Mouse (Mus musculus) forebrain, postnatal 0 days (tissue): ENCODE data around the gene Glt8d2. TPM values are rescaled to one million over a fixed set of nuclear protein-coding genes. Genes with fewer than 3 reads are reported as not detected.

Experiments
- ATAC-seq: fragments of 200-750 bp; cut with Nextera tagmentation; 2 replicates; pipeline ENCODE4 v1.8.0; 2017; ENCODE audit warnings: mild to moderate bottlenecking, moderate library complexity
- DNase-seq: peaks from one replicate; pipeline ENCODE4 v3.0.0-alpha.2; 2015
- H3K27ac ChIP-seq: fragments of 300-500 bp; sonication (generic); 2 replicates; pipeline ENCODE4 v1.5.1; 2014; ENCODE audit warnings: low read depth, mild to moderate bottlenecking, antibody characterized with exemption, low read length, moderate library complexity, mixed read lengths
- H3K27me3 ChIP-seq: fragments of 300-500 bp; sonication (generic); 2 replicates; pipeline ENCODE4 v1.6.1; 2014; ENCODE audit warnings: mild to moderate bottlenecking, low read length, mixed read lengths; ENCODE audit not compliant: insufficient read depth
- H3K36me3 ChIP-seq: fragments of 300-500 bp; sonication (generic); 2 replicates; pipeline ENCODE4 v1.6.1; 2014; ENCODE audit warnings: mild to moderate bottlenecking, moderate library complexity; ENCODE audit not compliant: insufficient read depth
- H3K4me1 ChIP-seq: fragments of 300-500 bp; sonication (generic); 2 replicates; pipeline ENCODE4 v1.6.1; 2014; ENCODE audit warnings: antibody characterized with exemption; ENCODE audit not compliant: insufficient read depth
- H3K4me2 ChIP-seq: fragments of 300-500 bp; sonication (generic); 2 replicates; pipeline ENCODE4 v1.6.1; 2014; ENCODE audit warnings: low read depth, mild to moderate bottlenecking, moderate library complexity
- H3K4me3 ChIP-seq: fragments of 300-500 bp; sonication (generic); 2 replicates; pipeline ENCODE4 v1.5.1; 2014; ENCODE audit warnings: low read depth, low read length, mixed read lengths
- H3K9ac ChIP-seq: fragments of 300-500 bp; sonication (generic); 2 replicates; pipeline ENCODE4 v1.6.1; 2014; ENCODE audit warnings: mild to moderate bottlenecking
- H3K9me3 ChIP-seq: fragments of 300-500 bp; sonication (generic); 2 replicates; pipeline ENCODE4 v1.6.1; 2016; ENCODE audit warnings: low read length
- CTCF ChIP-seq: sonication (generic); IDR thresholded peaks from 2 replicates; pipeline ENCODE4 v1.5.1; 2016; ENCODE audit warnings: antibody characterized with exemption, control low read depth, low read depth
- WGBS: fragments of 180-500 bp; shearing (Covaris S2); extraction: QIAGEN DNeasy Blood & Tissue Kit; methylation state at CpG from one replicate; pipeline ENCODE4 v1.1.7; 2014; 5-methylcytosine and 5-hydroxymethylcytosine counted together
- polyA plus RNA-seq: library from polyadenylated mRNA; unstranded; fragments of >200 nt; fragmentation: Nextera tagmentation; extraction: Ambion mirVana; gene quantifications from 2 replicates; pipeline ENCODE4 v1.2.1, GENCODE M21; 2015
- total RNA-seq: library from RNA; depleted of rRNA; stranded (reverse); fragments of >200 nt; gene quantifications from 2 replicates; pipeline ENCODE4 v1.2.3, GENCODE M21; 2014

Gene Glt8d2
- total and polyA plus RNA-seq, 2 experiments from 2014 or later: 1.9 to 2.4 TPM

DNA sequence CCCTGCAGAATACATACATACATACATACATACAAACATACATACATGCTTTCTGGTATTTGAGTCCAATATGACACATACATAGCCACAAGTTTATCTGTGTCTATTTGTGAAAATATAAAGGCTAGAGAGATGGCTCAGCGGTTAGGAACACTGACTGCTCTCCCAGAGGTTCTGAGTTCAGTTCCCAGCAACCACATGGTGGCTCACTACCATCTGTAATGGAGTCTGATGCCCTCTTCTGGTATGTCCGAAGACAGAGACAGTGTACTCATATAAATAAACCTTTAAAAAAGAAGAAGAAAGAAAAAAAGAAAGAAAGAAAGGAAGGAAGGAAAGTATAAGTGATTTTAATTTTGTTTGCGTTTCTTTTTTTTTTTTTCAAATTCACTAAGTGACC lies 24.5 kb downstream of the Glt8d2 start:
- TF ChIP-seq CTCF: no peak
- Histone ChIP-seq H3K27me3 (no peaks in the 10 kb centered on the region), H3K4me3 (no peak overlapping the region), H3K27ac (no peak overlapping the region), H3K36me3 (no peaks in the 10 kb centered on the region), H3K4me2 (no peak overlapping the region), H3K9me3 (no peaks in the 10 kb centered on the region), H3K4me1 (no peaks in the 10 kb centered on the region), H3K9ac (no peak overlapping the region)
- ATAC-seq: no peak
- 65% methylated on average over 3 of the region's 3 CpGs for WGBS
- DNase-seq: no peak

DNA sequence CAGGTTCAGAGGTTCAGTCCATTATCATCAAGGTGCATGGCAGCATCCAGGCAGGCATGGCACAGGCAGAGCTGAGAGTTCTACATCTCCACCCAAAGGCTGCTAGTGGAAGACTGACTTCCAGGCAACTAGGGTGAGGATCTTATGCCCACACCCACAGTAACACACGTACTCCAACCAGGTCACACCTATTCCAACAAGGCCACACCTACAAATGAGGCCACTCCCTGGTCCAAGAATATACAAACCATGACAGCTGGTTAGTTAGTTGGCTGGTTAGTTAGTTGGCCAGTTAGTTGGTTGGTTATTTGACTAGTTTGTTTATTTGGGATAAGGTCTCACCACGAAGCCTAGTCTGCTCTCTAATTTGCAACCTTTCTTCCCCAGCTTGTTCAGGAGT lies 27.2 kb downstream of the Glt8d2 start:
- DNase-seq: no peak
- H3K9ac ChIP-seq: no peak overlapping the region
- no peaks in the 10 kb centered on the region for H3K36me3 ChIP-seq
- no peaks in the 10 kb centered on the region for H3K4me1 ChIP-seq
- H3K27ac ChIP-seq: no peak overlapping the region
- H3K4me2 ChIP-seq: no peak overlapping the region
- H3K9me3 ChIP-seq: no peaks in the 10 kb centered on the region
- 78% methylated on average over 2 of the region's 2 CpGs for WGBS
- no peak for ATAC-seq
- TF ChIP-seq CTCF: no peak
- no peak overlapping the region for H3K4me3 ChIP-seq
- H3K27me3 ChIP-seq: no peaks in the 10 kb centered on the region

GRCm38 (mm10) chr10:82662267-82662990 lies 28.0 kb downstream of the Glt8d2 start:
- WGBS: 58% methylated on average over 14 of the region's 14 CpGs
- H3K9me3 ChIP-seq: no peaks in the 10 kb centered on the region
- H3K4me3 ChIP-seq: no peak overlapping the region
- DNase-seq (peak; percentile 88), ATAC-seq (peak; percentile 84)
- H3K27ac ChIP-seq: peak overlapping the region; percentile 80
- no peaks in the 10 kb centered on the region for H3K27me3 ChIP-seq
- H3K9ac ChIP-seq: no peak overlapping the region
- H3K4me1 ChIP-seq: no peaks in the 10 kb centered on the region
- no peaks in the 10 kb centered on the region for H3K36me3 ChIP-seq
- H3K4me2 ChIP-seq: peak overlapping the region; percentile 29
- no peak for TF ChIP-seq CTCF

DNA sequence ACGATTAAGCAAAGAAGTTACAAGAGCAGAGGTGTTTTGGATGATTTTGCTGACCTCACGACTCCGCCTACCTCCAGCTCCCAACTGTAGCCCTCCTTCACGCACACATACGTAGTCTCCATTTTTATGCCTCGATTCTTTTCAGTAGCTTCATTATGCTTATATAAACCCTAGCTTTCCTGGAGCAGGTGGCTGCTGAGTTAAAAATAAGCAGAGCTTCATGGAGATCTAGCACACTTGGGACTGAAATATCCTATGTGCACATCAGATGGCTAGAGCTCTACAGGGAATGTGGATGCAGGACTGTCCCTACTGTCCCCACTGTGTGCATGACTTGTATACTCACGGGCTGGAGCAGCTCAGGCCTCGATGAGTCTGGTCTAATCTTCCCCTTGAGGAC lies 28.6 kb downstream of the Glt8d2 start:
- DNase-seq: peak; percentile 49
- no peak overlapping the region for H3K4me3 ChIP-seq
- H3K9ac ChIP-seq: no peak overlapping the region
- H3K4me2 ChIP-seq: peak overlapping the region; percentile 29
- H3K4me1 ChIP-seq: no peaks in the 10 kb centered on the region
- 71% methylated on average over 8 of the region's 8 CpGs for WGBS
- H3K27ac ChIP-seq: peak overlapping the region; percentile 80
- peak; percentile 38 for ATAC-seq
- H3K36me3 ChIP-seq: no peaks in the 10 kb centered on the region
- H3K27me3 ChIP-seq: no peaks in the 10 kb centered on the region
- TF ChIP-seq CTCF: no peak
- H3K9me3 ChIP-seq: no peaks in the 10 kb centered on the region

- whole genome bisulfite sequencing: 86% methylated on average over 3 of the region's 3 CpGs
- DNase-seq (no peak), ATAC-seq (no peak)
- Histone ChIP-seq H3K9me3 (no peaks in the 10 kb centered on the region), H3K4me1 (no peaks in the 10 kb centered on the region), H3K4me3 (no peak overlapping the region), H3K9ac (no peak overlapping the region), H3K36me3 (peaks cover 19% of the 10 kb centered on the region), H3K4me2 (no peak overlapping the region), H3K27ac (no peak overlapping the region), H3K27me3 (no peaks in the 10 kb centered on the region)
- TF ChIP-seq CTCF: no peak
Measured at GRCm38 (mm10) chr10:82654581-82654980, 35.9 kb downstream of the Glt8d2 start.

- ATAC-seq (no peak), DNase-seq (no peak)
- H3K9me3 ChIP-seq: no peaks in the 10 kb centered on the region
- no peak overlapping the region for H3K4me3 ChIP-seq
- H3K4me2 ChIP-seq: no peak overlapping the region
- no peaks in the 10 kb centered on the region for H3K27me3 ChIP-seq
- H3K36me3 ChIP-seq: peaks cover 25% of the 10 kb centered on the region
- 68% methylated on average over 5 of the region's 5 CpGs for WGBS
- no peaks in the 10 kb centered on the region for H3K4me1 ChIP-seq
- no peak for TF ChIP-seq CTCF
- H3K9ac ChIP-seq: no peak overlapping the region
- no peak overlapping the region for H3K27ac ChIP-seq
Measured at GRCm38 (mm10) chr10:82652625-82653024, 37.8 kb downstream of the Glt8d2 start.

DNA sequence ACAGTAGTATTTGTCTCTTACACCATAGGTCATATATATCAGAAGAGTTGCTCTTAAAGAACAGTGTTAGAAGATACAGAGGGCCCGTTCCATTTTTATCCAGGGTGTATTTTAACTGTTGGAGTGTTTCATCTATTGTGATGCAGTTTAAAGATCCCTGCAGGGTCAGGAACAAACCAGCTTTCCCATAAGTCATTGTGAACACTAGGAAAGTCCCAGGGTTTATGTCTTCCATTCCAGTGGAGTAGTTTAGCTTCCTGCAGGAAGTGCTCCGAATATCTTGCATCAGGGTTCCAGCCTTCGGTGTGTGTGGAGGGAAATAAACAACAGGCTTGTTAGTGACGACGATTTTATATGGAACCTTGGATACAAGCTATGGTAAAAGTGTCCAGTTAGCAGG lies 39.2 kb downstream of the Glt8d2 start:
- no peak overlapping the region for H3K9ac ChIP-seq
- H3K9me3 ChIP-seq: no peaks in the 10 kb centered on the region
- H3K27ac ChIP-seq: no peak overlapping the region
- H3K4me3 ChIP-seq: no peak overlapping the region
- no peaks in the 10 kb centered on the region for H3K4me1 ChIP-seq
- ATAC-seq (no peak), DNase-seq (no peak)
- 90% methylated on average over 5 of the region's 5 CpGs for WGBS
- no peak for TF ChIP-seq CTCF
- H3K4me2 ChIP-seq: no peak overlapping the region
- H3K27me3 ChIP-seq: no peaks in the 10 kb centered on the region
- peaks cover 37% of the 10 kb centered on the region for H3K36me3 ChIP-seq
